Mouse (Mus musculus): Measurements from ENCODE around the gene Rnf34. TPM values are rescaled to one million over a fixed set of nuclear protein-coding genes. Genes with fewer than 3 reads are reported as not detected.

Rnf34 gene
- polyA plus RNA-seq, 3 experiments from 2014 or later = 26.7 to 33.8 (median 27.6) TPM

- no peak for ATAC-seq
Observed at GRCm38 (mm10) chr5:122900558-122901171, 50.8 kb downstream of the Rnf34 start.

GRCm38 (mm10) chr5:122901179-122901578 is 51.3 kb downstream of the Rnf34 start:
- no peak for ATAC-seq

GRCm38 (mm10) chr5:122901666-122902065 is 51.8 kb downstream of the Rnf34 start:
- ATAC-seq = no peak

- ATAC-seq = no peak
Observed at GRCm38 (mm10) chr5:122902228-122902627, 52.4 kb downstream of the Rnf34 start.

GRCm38 (mm10) chr5:122903165-122903564 is 53.3 kb downstream of the Rnf34 start:
- no peak for ATAC-seq

- no peak for ATAC-seq
Observed at GRCm38 (mm10) chr5:122907182-122907581, 57.3 kb downstream of the Rnf34 start.

GRCm38 (mm10) chr5:122908001-122908400 is 58.2 kb downstream of the Rnf34 start:
- ATAC-seq = no peak

- ATAC-seq = no peak
Observed at GRCm38 (mm10) chr5:122909481-122909880, 59.6 kb downstream of the Rnf34 start.

GRCm38 (mm10) chr5:122912863-122913262 is 63.0 kb downstream of the Rnf34 start:
- no peak for ATAC-seq

- ATAC-seq = no peak
Observed at GRCm38 (mm10) chr5:122916147-122916546, 66.3 kb downstream of the Rnf34 start.

GRCm38 (mm10) chr5:122917982-122918711 is 68.3 kb downstream of the Rnf34 start:
- ATAC-seq = no peak

- no peak for ATAC-seq
Observed at GRCm38 (mm10) chr5:122920557-122920956, 70.7 kb downstream of the Rnf34 start.

Other genes starting within 250 kb of the Rnf34 start
- 1 to 10 TPM; 3.0 to 8.2 (median 6.3) TPM for gene Ift81, start 235.5 kb upstream of the Rnf34 start, polyA plus RNA-seq (2017; shearing (Covaris generic))
- gene P2rx7, start 206.1 kb upstream of the Rnf34 start, polyA plus RNA-seq (2017; shearing (Covaris generic)) = 100 to 1,000 TPM in 1 of 3 experiments, 10 to 100 TPM in 2; 53.2 to 109 (median 90.0) TPM
- 10 to 100 TPM; 24.6 to 46.1 (median 34.3) TPM for gene P2rx4, start 142.5 kb upstream of the Rnf34 start, polyA plus RNA-seq (2017; shearing (Covaris generic))
- 1 to 10 TPM; 2.9 to 4.3 (median 3.3) TPM for gene Camkk2, start 70.6 kb upstream of the Rnf34 start, polyA plus RNA-seq (2017; shearing (Covaris generic))
- 100 to 1,000 TPM in 2 of 3 experiments, 10 to 100 TPM in 1; 87.6 to 106 (median 103) TPM for gene Anapc5, start 28.7 kb upstream of the Rnf34 start, polyA plus RNA-seq (2017; shearing (Covaris generic))
- gene Kdm2b, start 139.8 kb downstream of the Rnf34 start, polyA plus RNA-seq (2017; shearing (Covaris generic)) = 10 to 100 TPM; 29.8 to 58.3 (median 53.4) TPM
- 10 to 100 TPM in 1 of 3 experiments, 1 to 10 TPM in 2; 7.3 to 10.0 (median 8.0) TPM for gene Orai1, start 165.0 kb downstream of the Rnf34 start, polyA plus RNA-seq (2017; shearing (Covaris generic))
- 1 to 10 TPM; 2.6 to 7.4 (median 6.1) TPM for gene Morn3, start 197.0 kb downstream of the Rnf34 start, polyA plus RNA-seq (2017; shearing (Covaris generic))
- 1 to 10 TPM; 1.1 to 2.1 (median 1.5) TPM for gene Tmem120b, start 218.4 kb downstream of the Rnf34 start, polyA plus RNA-seq (2017; shearing (Covaris generic))